23 mouse cellular contexts compared by ENCODE assay signal in genomic region chr8:107524535-107524934, GRCm38 (mm10).
DNase-seq lines count a peak whose midpoint lies in the region; ATAC-seq and TF ChIP-seq lines count a peak whose summit lies in the region.
"Had no signal": no experiment of that assay in that cellular context is flagged by ENCODE, and none has a peak within 500 bp of the region (broad histone marks: within the 10 kb centered on the region; RNA-seq: fewer than 3 reads in every experiment).

No protein-coding gene starts in this region.

- 0 out of 2 replicates have a peak overlapping the region, but pooled peaks have one; percentile 59 for H3K27ac ChIP-seq in limb, embryonic 12.5 days
- no peak overlapping the region for H3K27ac ChIP-seq in heart, adult 2 months
- H3K27ac ChIP-seq: embryonic facial prominence, embryonic 13.5 days; embryonic facial prominence, embryonic 15.5 days; forebrain, embryonic 13.5 days; forebrain, embryonic 15.5 days had no signal

- H3K4me2 ChIP-seq in limb, embryonic 12.5 days: no peak overlapping the region
- H3K4me2 ChIP-seq: embryonic facial prominence, embryonic 13.5 days; embryonic facial prominence, embryonic 15.5 days; forebrain, embryonic 13.5 days; forebrain, embryonic 15.5 days had no signal

- no peaks in the 10 kb centered on the region for H3K36me3 ChIP-seq in limb, embryonic 12.5 days
- H3K36me3 ChIP-seq in heart, adult 2 months (ENCODE audit: control insufficient read depth, insufficient read depth, low read length): peaks cover 3% of the 10 kb centered on the region; the same call in 1 of the 2 replicates
- H3K36me3 ChIP-seq: embryonic facial prominence, embryonic 13.5 days; embryonic facial prominence, embryonic 15.5 days; forebrain, embryonic 15.5 days had no signal

- H3K9me3 ChIP-seq in limb, embryonic 12.5 days: no peaks in the 10 kb centered on the region
- H3K9me3 ChIP-seq: embryonic facial prominence, embryonic 13.5 days; embryonic facial prominence, embryonic 15.5 days; forebrain, embryonic 13.5 days; forebrain, embryonic 15.5 days had no signal

- H3K27me3 ChIP-seq in limb, embryonic 12.5 days: no peaks in the 10 kb centered on the region
- no peaks in the 10 kb centered on the region for H3K27me3 ChIP-seq in heart, adult 2 months (ENCODE audit: control insufficient read depth, insufficient read depth, low read length)
- H3K27me3 ChIP-seq: embryonic facial prominence, embryonic 13.5 days; embryonic facial prominence, embryonic 15.5 days; forebrain, embryonic 13.5 days; forebrain, embryonic 15.5 days; Patski had no signal

- H3K79me2 ChIP-seq in heart, adult 2 months (replicated peaks; ENCODE audit: control insufficient read depth, insufficient read depth, low read length): no peaks in the 10 kb centered on the region

- WGBS in limb, embryonic 12.5 days: 93% methylated on average over 4 of the region's 4 CpGs
- 89% methylated on average over 4 of the region's 4 CpGs for WGBS in heart, adult 2 months

- peak; percentile 22 for DNase-seq in 416B (ENCODE audit: low read depth)
- no peak for DNase-seq in embryo, embryonic 11 days
- DNase-seq in kidney, adult 11 months: no peak
- no peak for DNase-seq in gastrocnemius, postnatal 10 days
- DNase-seq in heart, adult 2 months: no peak
- DNase-seq: adrenal gland, adult 8-10 months; adrenal gland, postnatal 14 days; adrenal gland, postnatal 36 days; cerebellum, adult 11-12 months; cerebellum, adult 2 months; cerebellum, adult 9-10 months; cerebellum, postnatal 10 days; cerebellum, postnatal 25 days; forebrain, postnatal 0 days had no signal

- intact Hi-C loops in heart, adult 2 months (cut with DNase I): no loop called here

- H3K4me3 ChIP-seq in limb, embryonic 12.5 days (replicated peaks): no peak overlapping the region
- no peak overlapping the region for H3K4me3 ChIP-seq in heart, adult 2 months
- H3K4me3 ChIP-seq: embryonic facial prominence, embryonic 13.5 days; embryonic facial prominence, embryonic 15.5 days; forebrain, embryonic 13.5 days; forebrain, embryonic 15.5 days had no signal

- H3K4me1 ChIP-seq in limb, embryonic 12.5 days (replicated peaks): peaks cover 8% of the 10 kb centered on the region; the same call in 1 of the 2 replicates
- peaks cover 4% of the 10 kb centered on the region; the same call in 1 of the 2 replicates for H3K4me1 ChIP-seq in heart, adult 2 months (ENCODE audit: control insufficient read depth, insufficient read depth, low read length)

- TF ChIP-seq CTCF in heart, adult 2 months (IDR thresholded peaks at IDR 0.05): no peak

- peak; percentile 86 for ATAC-seq in granulocyte monocyte progenitor cell, adult 5-6 weeks (replicated peaks; ENCODE audit: poor library complexity, severe bottlenecking)
- no peak for ATAC-seq in limb, embryonic 12.5 days (ENCODE audit: insufficient number of reproducible peaks, insufficient read depth, low FRiP score, low TSS enrichment, low read depth)
- peak; percentile 75 for ATAC-seq in megakaryocyte, adult 5-6 weeks (ENCODE audit: poor library complexity, severe bottlenecking)
- ATAC-seq: activated CD4-positive, CD25-positive, alpha-beta regulatory T cell, adult 4 months; forebrain, embryonic 13.5 days; forebrain, embryonic 15.5 days; forebrain, postnatal 0 days; Patski had no signal

- no peak overlapping the region for H3K9ac ChIP-seq in limb, embryonic 12.5 days (replicated peaks)
- H3K9ac ChIP-seq in heart, adult 2 months (ENCODE audit: low read depth, low read length): no peak overlapping the region
- H3K9ac ChIP-seq: embryonic facial prominence, embryonic 13.5 days; embryonic facial prominence, embryonic 15.5 days; forebrain, embryonic 13.5 days; forebrain, embryonic 15.5 days; forebrain, postnatal 0 days had no signal

- no peak for TF ChIP-seq POLR2A in heart, adult 2 months (IDR thresholded peaks at IDR 0.05; ENCODE audit: insufficient read depth, low read depth, low read length)

- no peak for TF ChIP-seq EP300 in heart, adult 2 months (IDR thresholded peaks at IDR 0.05; ENCODE audit: insufficient read depth, low read depth, low read length)
